Mouse (Mus musculus): ENCODE measurements around the gene Hcrtr2.
A peak's percentile ranks its signal among the peaks of the same experiment; 100 is the strongest.

The Hcrtr2 gene

DNA sequence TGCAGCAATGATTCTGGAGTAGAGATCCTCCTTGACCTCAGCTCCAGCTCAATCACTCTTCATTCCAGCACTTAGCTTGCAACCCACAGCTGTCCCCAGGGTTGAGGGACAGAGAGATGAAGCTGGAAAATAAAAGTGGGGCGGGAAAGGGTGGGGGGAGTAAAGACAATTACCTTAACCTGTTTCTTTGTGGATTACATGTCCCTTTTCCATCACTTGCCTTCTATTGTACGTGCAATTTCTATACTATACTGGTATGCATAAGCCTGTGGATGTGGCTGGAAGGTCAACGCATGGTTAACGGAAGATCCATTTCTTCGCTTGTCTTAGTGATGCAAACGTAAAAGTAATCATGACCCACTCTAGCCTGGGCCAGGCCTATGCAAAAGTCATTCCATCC is at the start of gene Hcrtr2:
Hcrtr2 (minus strand) TSS at position 101 of the 400 bp plus-strand sequence.
- DNase-seq: no peak

DNA sequence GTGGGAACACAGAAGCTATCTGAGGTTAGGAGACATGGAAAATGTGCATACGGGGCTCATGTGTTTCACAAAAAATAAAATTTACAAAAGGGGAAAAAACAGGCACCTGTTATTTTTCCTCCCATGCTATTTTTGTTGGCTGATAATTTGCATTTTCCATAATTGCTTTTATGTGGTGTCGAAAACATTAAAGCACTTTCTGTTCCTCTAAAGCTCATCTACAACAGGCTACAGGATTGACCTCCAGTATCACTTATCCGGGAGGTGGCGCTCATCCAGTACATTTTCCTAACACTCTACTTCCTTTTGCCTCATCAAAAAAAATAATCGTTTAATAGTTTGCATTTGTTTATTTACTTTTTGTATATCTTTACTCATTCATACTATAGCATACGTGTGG is 41.2 kb upstream of the Hcrtr2 start:
- DNase-seq: no peak

DNA sequence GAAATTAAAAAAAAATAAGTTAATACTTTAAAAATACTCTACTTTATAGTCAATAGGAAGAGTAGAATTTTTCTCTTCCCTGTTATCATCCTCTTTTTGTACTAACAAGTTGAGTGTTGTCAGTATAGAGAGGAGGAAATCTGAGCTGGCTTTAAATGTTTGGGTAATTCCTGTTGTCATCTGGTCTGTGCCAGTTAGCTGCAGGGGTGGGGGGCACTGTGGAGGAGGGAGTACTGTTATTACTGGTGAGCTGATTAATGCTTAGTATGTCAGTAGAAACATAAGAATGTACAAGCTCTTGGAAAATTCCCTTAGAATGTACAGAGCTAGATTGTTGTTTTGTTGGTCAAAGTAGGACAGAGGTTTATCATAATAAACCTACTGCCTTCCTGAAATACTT is 36.7 kb upstream of the Hcrtr2 start:
- DNase-seq: no peak

DNA sequence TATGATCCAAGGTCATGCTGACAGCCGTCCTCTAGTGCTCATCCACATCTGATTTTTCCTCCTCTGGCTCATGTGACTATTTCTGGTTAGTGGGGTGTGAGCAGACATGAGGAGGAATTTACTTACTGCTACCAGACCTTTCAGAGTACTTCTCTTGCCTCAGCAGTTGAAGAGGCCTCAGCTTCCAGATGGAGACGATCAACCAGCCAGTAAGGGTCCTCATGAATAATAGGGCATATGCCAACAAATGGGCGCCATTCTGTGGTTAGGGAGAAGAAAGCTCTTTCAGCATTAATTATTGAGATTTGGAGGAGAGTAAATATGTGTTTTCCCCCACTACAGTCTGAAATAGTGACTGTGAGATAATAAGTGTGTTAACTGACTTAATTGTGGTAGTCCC is 28.7 kb upstream of the Hcrtr2 start:
- no peak for DNase-seq

DNA sequence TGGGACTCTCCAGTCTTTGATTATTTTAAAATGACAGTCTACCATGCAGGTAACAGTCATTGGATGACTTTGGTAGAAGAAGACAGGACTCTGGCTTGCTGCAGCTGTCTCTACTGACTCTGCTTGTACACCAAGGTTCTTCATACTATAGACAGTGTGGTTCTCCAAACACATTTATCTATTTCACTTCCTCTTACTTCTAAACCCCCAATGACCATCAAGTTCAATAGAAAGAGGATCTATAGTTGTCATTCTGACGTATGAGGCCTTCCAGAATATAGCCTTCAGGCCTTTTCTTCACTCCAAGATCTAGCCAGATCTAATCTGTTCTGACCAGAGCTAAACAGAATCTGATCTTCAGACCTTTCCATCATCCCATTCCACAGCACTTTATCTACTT is 23.6 kb upstream of the Hcrtr2 start:
- DNase-seq: no peak

DNA sequence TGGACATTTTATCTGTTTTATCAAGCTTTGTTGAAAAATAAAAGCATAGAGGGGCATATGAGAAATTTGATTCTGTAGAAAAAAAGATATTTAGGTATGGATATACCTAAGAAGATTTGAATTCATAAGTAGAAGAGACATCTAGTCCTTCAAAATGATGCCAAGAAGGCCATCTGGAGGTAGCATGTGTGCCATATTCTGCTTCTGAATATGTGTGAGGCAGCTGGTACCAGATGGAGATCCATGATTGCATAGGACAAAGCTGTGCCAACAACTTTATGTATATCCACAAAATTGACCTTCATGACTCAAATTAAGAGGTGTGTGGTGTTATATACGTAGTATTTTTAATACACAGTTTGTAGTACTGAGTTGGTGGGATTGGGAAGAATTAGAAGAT is 7.4 kb upstream of the Hcrtr2 start:
- no peak for DNase-seq

DNA sequence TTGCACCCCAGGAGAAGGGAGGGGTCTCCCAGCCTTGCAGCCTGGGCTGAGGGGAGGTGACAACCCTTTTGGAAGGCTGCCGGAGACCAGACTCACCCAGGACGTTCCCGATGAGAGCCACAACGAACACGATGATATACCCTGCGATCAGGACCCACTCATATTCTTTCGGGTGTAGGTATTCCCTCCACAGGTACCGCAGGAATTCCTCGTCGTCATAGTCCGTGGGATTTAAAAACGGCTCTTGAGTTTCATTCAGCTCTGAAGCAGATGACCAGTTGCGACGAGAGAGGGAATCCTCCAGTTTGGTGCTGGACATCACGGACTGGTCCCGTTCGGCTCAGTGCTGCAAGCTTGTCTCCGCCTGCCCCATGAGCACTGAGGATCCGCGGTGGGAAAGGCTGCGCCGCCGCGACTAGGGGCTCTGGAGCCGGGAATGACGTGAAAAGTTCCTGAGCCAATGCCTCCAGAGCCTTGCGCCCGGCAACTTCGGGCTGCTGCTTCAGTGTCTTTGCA is 412 bp downstream of the Hcrtr2 start:
- peak; percentile 30 for DNase-seq

DNA sequence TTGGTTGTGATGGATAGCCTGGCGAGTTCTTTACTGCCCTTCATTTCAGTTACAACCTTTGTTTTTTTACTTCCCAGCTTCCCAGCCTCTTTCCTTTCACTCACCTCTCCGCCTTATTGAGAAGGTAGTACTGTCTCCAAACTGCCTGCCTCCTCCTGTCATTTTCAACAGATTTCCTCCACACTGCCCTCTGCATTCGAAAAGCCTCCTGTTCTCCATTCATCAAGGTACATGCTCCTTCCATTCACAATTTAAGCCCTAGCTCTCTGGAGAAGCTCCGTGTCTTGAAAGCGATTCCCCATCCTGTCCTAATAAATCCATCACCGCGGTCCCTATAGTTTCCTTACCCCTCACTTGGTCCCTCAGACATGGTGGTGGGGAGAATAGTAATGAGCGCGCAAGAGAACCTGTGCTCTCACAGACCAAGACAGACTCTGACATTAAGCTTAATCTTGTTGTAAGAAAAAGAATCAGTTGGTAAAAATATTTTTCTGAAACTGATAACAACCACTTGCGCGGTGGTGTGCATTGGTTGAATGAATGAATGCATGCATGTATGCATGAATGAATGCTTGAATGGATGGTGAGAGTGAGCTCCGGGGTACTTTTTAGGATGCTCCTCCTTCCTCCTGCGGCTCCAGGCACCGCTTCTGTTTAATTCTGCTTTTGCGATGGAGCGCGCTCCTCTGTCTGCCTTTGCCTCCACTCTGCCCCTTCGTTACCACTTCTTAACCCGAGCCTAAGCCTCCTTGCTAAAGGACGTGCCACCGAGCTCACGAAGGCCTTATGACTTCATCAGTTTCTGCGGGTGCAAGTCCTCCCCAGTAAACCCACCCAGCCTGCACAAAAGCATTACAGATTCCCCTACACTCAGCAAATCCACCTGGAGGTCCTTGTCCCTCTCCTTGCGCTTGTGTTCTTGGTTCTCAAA is 1.3 kb downstream of the Hcrtr2 start:
- no peak for DNase-seq

DNA sequence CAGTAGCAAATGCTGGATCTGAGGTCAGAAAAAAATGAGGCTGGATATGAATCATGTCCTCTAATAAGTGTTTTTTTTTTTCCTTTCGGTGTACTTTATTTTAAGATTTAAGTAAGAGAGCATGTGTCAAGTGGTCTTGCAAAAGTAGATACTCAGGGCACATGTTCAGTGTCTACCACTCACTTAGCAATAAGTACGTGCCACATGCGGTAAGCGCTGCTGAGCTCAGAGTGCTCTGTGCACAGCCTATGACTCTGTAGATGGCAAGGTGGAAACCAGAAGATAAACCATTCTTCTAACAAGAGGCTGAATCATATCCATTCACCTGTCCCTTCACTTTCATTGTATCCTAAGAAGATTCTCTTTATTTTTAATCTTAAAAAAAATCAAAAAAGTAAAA is 2.1 kb downstream of the Hcrtr2 start:
- DNase-seq: no peak

DNA sequence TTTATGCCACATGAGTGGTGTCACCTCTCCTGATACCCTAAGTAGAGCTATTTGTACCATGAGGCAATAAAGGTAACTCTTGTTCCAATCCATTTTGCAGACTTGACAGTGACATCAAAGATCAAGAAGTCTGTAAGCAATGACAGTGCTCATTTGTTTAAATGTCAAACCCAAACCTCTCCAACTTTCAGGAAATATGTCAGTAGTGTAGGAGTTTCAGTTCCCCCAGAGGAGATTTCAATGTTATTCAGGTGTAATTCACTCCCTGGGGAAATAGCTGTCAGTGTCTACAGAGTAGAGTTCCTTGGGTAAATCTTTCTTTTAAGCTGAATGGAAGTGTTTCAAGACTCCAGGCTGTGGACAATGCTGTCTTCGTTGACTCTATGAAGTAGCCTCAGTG is 2.9 kb downstream of the Hcrtr2 start:
- no peak for DNase-seq

DNA sequence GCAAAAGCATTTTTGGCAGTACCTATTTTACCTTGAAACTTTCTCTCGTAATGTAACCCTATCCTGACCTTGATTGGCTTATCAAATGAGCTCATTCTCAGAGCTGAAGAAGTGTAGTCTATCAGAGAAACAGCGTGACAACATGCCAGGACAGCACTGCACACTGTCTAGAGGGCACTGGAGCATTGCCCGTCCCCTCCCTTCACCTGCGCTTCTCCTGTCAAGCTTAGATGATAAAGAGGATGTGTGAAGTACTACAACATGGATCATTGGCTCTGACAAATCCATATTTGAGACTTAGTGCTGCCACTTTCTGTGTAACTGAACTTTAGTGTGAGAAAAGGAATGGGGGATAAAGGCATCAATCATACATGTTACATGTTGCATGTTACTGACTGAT is 5.4 kb downstream of the Hcrtr2 start:
- no peak for DNase-seq

DNA sequence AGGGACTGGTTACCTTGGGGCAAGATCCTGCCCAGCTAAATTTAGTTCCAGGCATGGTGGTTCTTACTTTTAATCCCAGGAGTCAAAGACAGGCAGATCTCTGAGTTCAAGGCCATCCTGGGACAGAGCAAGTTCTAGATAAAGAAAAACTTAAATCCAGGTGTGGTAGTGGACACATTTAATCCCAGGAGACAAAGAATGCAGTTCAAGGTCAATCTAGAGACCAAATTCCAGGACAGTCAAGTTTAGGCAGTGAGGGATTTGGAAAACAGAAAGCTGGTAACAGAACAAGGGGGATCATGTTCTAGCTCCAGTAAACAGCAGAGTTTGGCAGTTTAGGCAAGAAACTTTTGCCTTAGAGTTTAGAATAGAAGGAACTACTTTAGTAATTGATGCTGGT is 8.6 kb downstream of the Hcrtr2 start:
- no peak for DNase-seq

DNA sequence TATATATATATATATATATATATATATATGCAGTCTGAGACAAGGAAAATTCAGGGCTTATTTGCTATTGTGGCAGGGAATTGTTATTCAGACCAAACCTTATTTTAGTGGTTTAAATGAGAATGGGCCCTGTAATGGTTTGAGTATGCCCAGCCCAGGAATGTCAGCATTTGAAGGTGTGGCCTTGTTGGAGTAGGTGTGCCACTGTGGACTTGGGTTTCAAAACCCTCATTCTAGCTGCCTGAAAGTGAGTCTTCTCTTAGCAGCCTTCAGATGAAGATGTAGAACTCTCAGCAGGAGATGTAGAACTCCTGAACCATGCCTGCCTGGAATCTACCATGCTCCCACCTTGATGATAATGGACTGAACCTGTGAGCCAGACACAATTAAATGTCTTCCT is 9.7 kb downstream of the Hcrtr2 start:
- no peak for DNase-seq

DNA sequence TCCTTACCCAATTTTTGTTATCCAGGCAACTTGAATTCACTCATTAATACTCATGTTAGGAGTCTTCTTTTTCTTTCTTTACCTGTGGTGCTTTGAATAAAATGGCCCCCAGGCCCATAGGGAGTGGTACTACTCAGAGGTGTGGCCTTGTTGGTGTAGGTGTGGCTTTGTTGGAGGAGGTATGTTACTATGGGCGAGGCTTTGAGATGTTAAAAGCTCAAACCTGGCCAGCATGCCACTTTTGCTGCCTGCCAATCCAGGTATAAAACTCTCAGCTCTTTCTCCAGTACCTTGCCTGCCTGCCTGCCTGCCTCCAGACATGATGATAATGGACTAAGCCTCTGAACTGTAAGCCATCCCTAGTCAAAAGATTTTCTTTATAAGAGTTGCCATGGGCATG is 11.4 kb downstream of the Hcrtr2 start:
- DNase-seq: no peak

DNA sequence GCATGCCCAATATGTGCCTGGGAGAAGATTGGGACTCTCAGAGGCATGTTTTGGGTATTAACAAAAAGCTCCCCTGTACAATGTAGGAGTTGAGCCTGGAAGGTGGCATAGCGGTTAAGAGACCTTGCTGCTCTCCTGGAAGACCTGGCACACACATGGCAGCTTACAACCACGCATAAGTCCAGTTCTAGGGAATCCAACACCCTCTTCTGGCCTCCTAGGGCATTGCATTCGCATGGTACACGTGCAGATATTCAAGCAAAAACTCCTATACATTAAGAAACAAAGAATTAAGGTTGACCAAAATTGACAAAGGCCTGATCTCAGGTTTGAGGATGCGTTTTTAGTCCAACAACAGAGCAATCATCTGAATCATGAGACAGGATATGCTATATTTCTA is 32.3 kb downstream of the Hcrtr2 start:
- no peak for DNase-seq

DNA sequence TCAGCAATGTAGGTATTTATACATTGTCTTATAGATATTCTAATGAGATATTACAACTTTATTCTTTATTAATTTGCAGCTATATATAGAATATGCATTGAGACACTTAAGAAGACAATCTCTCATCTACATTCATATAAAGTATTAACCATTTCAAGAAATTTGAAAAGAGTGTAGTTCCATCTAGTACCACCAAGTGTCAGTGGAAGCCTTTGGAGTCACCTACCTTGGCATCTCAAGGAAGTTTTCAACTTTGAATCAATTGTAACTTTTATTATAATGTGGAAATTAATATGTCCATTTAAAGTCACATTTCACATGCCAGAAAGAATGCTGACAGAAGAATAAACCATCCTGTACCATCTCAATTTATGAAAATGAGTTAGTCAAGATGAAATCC is 52.8 kb downstream of the Hcrtr2 start:
- DNase-seq: no peak

DNA sequence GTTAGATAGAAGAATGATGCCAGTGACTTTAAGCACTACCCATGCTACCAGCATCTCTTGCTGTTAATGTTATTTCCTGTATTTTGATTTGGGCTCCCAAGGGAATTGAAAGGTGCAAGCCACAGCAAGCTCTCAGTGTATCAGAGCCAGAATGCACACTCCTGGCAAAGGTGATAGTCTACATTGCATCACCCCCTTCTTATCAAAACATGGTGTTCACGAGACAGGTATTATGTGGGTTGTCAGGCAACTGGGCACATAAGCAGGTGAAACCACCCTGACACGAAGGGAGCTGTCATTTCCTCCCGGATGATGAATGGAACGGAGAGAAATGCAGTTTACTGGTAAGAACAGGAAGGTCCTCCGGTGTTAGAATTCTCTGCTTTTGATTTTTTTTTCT is 65.9 kb downstream of the Hcrtr2 start:
- no peak for DNase-seq

DNA sequence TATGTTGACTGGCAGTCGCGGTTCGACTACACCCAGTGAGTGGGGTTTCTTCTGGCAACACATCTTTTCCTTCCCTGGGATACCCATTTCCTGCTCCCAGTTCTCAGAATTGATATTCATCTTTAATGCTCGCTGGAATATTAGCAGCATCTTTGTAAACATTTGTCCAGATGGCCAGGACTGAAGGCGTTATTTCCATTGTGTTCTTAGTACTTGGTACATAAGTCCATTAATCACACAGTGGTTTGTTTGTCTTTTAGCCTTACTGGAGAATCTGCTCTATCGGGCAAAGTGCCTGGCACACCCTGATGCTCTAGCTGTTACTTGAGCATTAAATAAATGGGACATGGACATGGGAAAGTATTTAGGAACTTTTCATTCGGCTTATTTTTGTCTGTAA is 71.1 kb downstream of the Hcrtr2 start:
- DNase-seq: no peak

DNA sequence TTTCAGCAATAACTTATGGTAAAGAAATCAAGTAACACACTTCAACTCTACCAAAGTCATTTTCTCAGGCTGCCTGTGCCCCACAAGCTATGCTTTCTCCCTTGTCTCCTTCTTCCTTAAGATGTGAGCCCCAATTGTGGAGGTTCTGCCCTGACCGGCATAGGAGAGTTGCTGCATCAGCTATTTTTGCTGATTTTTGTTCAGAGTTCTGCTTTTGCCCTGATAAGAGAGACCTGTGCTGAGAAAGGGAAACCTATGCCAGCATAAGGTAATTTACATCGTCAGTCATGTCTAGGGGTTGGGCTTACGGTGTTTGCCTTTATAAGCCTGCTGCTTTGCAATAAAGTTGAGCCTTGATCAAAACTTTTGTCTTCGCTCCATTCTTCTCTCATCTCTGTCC is 71.5 kb downstream of the Hcrtr2 start:
- DNase-seq: no peak

DNA sequence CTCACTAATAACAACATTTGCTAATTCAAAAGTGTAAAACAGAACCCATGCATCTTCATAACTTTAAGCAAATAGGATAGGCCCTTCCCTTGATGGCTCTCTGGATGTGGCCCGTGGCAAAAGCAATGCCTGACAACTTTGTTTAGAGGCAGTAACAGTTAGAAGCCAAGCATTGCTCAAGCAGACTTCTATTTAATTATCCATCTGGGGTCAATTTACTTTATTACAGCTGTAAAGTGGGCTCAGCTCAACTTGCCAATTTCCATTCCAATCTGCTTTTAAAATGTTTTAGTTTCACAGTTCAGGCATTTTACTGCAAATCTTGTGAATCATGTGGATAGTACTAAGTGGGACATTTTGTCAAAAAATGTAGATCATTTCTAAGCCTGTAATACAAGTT is 81.3 kb downstream of the Hcrtr2 start:
- no peak for DNase-seq

DNA sequence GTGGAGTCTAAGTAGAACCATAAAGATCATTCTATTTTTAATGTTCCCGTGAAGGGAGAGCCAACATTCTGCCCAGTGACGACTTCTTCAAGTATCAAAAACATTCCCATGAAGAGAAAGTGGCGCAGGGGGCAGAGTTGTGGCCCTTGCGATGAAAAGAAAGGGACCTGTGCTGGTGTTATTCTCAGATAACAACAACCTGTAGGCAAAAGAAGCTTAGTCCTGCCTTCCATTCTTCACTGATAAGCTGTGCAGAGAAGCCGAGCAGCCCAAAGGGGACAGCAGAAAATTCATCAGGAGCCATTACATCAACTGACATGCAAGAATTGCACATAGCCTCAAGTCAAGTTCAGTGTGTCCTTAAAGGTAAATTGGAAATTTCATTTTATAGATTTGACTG is 85.7 kb downstream of the Hcrtr2 start:
- no peak for DNase-seq

DNA sequence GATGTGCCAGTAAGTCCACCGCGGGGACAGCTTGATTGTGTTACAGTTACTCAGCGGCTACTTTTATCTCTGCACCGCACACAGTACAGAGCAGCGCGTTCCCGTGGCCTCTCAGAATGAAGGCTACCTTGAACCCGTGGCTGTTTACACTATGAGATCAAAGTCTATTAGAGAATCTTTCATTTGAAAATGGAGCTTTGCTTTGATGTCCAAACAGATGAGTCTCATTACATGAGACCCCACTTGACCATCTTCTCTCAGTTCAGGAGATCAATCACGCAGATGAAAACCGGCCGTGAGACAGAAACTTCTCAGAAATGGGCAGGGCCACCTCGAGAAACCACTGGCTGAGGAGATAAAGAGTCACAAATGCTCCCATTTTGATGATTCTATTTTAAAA is 86.4 kb downstream of the Hcrtr2 start:
- DNase-seq: peak; percentile 7

DNA sequence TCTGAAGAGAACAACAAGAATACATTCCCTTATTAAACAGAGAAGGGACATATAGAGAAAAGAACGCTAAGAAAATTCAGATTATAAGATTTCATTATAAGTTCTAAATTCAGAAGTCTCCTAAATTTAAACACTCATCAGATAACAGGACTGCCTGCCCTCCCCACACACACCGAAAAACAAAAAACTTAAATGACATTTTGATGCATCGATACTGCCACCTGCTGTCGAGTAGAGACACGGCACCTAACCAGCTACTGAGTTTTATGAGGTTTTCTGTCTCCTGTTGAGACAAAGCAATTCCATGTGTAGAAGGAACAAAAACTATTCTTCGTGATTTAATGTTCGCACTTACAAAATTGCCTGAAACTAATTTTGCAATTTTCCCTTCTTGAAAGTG is 87.0 kb downstream of the Hcrtr2 start:
- peak; percentile 76 for DNase-seq

DNA sequence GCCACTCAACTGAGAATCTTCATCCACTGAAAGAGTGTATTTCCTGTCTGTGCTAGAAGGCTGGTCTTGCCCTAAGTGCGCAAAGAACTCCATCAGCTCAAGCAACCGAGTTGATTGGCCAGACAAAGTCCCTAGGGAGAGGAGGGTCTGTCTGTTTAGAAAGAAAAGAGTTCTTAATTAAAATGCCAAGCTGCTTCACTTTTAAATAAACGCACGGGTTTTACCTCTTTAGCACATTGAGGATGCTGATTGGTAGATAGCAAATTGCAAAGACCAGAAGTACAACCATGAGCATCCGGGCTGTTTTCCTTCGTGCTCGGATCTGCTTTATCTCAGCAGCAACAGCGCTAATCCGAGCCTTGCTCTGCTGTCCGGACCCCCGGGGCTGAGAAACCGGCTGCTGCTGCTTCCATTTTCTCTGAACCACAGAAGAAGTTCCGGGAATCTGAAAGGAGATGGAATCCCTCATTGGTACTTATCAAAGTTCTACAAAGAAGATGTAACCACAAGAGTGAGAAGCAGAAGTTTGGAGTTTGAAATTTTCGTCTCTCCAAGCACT is 87.6 kb downstream of the Hcrtr2 start:
- DNase-seq: peak; percentile 49

DNA sequence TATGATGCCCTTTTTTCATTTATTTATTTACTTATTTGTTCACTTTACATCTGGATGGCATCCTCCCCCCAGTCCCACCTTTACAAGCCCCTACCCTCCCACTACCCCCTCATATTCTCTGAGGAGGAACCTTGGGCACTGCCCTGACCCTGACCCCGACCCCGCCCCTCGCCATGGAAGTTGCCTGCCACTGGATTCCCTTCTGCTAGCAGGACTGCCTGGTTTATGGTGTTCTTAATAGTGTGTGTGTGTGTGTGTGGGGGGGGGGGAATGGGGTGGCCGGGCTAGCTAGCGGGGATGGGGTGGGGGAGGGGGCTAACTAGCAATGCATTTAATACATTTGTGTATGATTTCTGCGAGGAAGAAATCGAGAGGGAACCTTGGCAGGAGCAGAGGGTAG is 88.8 kb downstream of the Hcrtr2 start:
- DNase-seq: no peak

Measured in kidney, postnatal 10 days (tissue).